Mouse (Mus musculus): Measurements from ENCODE around the gene Cdk1. TPM values are rescaled to one million over a fixed set of nuclear protein-coding genes. Genes with fewer than 3 reads are reported as not detected.

The Cdk1 gene
- total RNA-seq (2021) = not detected
- long read RNA-seq, experiment 1, partial matches to known transcripts = 0 of 1 reads
- long read RNA-seq, experiment 1, other reads (novel, unspliced or antisense) = 1 of 1 reads
- long read RNA-seq, experiment 2 = 0 reads

DNA sequence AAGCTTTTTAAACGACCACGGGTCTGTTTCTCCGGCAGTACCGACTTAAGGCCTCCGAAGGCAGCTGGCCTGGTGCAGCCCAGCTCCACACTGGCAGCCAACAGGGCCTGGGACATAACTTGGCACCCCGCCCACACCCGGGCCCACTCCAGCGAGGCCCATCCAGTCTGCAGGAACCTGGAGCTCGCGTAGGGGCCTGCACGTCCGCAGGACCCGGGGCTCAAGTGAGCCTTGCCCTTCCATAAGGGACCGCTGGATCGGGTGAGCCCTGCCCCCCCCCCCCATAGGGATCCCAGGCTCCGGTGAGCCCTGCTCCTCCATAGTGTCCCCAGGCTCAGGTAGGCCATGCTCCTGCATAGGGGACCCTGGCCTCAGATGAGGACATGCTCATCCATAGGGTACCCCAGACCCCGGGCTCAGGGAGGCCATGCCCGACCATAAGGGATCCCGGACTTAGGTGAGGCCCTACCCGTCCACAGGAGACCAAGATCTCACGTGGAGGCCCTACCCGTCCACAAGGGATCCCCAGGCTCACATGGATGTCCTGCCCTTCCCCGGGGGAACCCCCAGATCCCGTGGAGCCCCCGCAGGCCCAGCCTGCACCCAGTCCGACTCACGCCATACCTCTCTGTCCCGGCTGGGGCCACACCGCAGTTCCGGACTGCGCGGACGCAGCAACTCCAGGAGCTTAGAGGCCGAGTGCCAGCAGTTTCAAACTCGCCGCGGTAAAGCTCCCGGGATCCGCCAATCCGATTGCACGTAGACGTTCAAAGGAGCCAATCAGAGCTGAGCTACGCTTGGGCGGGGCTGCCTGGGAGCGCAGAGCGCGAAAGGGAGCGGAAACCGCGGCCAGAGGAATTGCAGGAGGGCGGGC lies at the start of gene Cdk1:
Gene Cdk1, minus strand, starts transcription at position 727 of the 874 bp plus-strand sequence.
- H3K4me3 ChIP-seq = peak within 1 kb of the TSS; percentile 75
- H3K27ac ChIP-seq = peak within 1 kb of the TSS; percentile 41; the same call in 1 of the 2 replicates
- peak; percentile 97 for DNase-seq
- TF ChIP-seq CTCF (IDR thresholded peaks at IDR 0.05) = no peak
- intact Hi-C loops (cut with DNase I) = no loop called here

GRCm38 (mm10) chr10:69399814-69400385 lies 47.2 kb upstream of the Cdk1 start:
- intact Hi-C loops (cut with DNase I) = no loop called here
- TF ChIP-seq CTCF (IDR thresholded peaks at IDR 0.05) = no peak
- no peak for DNase-seq
- no peak overlapping the region for H3K27ac ChIP-seq
- peak overlapping the region; percentile 83 for H3K4me3 ChIP-seq

DNA sequence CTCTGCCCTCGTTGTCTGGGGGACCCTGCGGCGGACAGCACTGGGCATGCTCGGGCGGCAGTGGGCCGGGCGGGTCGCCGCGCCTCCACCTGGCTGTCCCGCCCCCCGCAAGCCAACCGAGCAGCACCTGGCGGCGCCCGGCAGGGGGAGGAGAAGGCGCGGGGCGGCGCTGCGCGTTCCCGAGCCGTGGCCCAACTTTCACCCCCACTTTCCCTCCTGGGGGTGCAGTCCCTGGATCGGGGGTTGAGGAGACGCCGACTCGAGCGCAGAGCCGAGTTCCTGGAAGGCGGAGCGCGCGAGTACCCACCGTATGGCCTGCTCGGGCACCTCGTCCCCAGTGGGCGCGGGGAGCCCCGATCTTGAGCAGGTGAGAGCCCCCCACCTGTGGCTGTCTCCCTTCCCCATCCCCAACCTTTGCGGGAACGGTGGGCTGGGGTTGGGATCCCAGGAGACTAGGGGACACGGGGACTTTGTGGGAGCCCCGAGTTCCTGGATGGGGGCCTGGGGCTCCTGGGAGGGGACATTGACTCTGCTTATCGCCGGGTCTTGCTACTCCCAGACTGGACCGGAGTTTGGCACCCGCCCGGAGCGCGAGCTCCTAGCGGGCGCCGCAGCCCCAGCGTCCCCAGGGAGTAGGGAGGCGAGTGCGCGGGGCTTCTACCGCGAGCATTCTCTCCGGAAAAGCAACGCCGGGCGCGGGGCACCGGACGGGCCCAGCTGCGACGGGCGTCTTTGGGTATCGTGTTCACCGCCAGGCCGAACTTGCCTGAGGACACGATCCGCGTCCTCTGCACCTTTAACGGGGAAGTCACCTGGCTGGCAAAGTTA lies 46.2 kb upstream of the Cdk1 start, which contains the start of gene Ank3:
Gene Ank3, plus strand, starts transcription at position 11 of the 828 bp plus-strand sequence.
- Histone ChIP-seq H3K4me3 (peak within 1 kb of the TSS; percentile 83), H3K27ac (no peak within 1 kb of the TSS)
- peak; percentile 6; the same call in 1 of the 2 replicates for TF ChIP-seq CTCF (IDR thresholded peaks at IDR 0.05)
- intact Hi-C loops (cut with DNase I) = no loop called here
- DNase-seq = peak; percentile 45

- H3K4me3 ChIP-seq = peak overlapping the region; percentile 83
- H3K27ac ChIP-seq = no peak overlapping the region
- intact Hi-C loops (cut with DNase I) = no loop called here
- DNase-seq = peak; percentile 38
- TF ChIP-seq CTCF (IDR thresholded peaks at IDR 0.05) = no peak
Observed at GRCm38 (mm10) chr10:69398197-69398762, 45.5 kb upstream of the Cdk1 start.

DNA sequence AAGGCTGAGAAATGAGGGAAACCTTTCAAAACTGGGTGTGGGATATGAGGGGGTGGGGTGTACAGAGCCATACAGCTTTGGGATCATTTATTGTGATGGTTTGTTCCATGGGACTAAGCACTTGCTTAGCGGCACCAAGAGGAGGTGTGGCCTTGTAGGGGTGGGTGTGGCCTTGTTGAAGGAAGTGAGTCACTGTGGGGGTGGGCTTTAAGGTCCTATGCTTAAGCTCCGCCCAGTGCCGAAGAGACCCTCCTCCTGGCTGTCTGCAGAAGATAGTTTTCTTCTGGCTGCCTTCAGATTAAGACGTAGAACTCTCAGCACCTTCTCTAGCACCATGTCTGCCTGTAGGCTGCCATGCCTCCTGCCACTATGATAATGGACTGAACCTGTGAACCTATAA lies 36.8 kb upstream of the Cdk1 start:
- H3K27ac ChIP-seq = no peak overlapping the region
- DNase-seq = no peak
- H3K4me3 ChIP-seq = no peak overlapping the region
- TF ChIP-seq CTCF (IDR thresholded peaks at IDR 0.05) = no peak
- intact Hi-C loops (cut with DNase I) = no loop called here

DNA sequence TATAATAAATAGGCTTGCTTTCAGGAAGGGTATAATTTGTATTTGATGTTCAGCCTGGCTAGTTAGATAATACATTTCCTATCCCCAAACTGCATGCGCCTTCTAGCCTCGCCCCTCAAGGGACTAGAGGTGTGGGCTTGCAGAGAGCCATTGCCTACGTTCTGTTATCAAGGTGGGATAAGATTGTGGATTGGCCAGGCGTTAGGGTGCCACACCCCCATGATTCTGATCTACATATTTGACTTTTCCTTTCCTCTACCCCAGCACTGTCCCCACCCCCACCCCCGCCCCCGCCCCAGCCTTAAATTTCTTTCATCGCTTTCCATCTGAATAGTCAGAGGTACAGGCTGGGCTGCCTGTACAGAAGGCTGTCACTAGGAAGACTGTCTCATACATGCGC lies 34.0 kb upstream of the Cdk1 start:
- H3K27ac ChIP-seq = no peak overlapping the region
- intact Hi-C loops (cut with DNase I) = no loop called here
- TF ChIP-seq CTCF (IDR thresholded peaks at IDR 0.05) = no peak

DNA sequence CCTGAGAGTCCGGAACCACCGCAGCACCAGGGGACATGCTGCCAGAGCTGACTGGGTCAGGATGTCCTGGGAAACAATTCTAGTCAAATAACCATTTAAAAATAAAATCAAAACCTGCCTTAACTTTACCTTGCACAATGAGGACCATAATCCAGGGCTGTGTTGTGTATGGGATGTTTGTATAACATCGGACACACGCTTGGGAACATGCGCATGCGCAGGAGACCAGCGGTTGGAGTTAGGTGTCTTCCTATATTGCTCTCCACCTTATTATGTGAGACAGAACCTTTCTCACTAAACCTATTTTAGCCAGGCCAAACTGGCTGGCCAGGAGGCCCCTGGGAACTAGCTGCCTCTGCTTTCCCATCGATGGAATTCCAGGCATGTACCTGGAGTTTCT lies 32.4 kb upstream of the Cdk1 start:
- Histone ChIP-seq H3K27ac (no peak overlapping the region), H3K4me3 (no peak overlapping the region)
- intact Hi-C loops (cut with DNase I) = no loop called here
- DNase-seq = no peak
- no peak for TF ChIP-seq CTCF (IDR thresholded peaks at IDR 0.05)

More for the DNA sequence above, 34.0 kb upstream of the Cdk1 start:
- H3K4me3 ChIP-seq = no peak overlapping the region
- no peak for DNase-seq

DNA sequence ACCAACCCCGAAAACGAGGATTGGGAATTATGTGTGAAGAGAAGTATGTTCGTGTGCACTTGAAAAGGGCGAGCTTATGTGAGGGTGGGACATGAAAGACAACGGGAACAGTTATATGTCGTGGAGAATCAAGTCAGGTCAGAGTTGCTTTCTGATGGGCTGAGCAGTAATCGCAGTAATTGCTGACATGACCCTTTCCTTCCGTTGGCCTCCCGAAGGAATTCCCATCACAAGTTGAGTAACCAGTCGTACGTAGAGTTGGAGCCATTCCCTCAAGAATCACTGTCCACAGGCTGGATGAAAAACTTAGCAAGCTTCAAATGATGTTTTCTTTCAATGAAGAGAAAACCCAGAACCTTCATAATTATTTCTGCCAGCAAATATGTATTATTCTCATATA lies 31.9 kb upstream of the Cdk1 start:
- no peak for TF ChIP-seq CTCF (IDR thresholded peaks at IDR 0.05)
- DNase-seq = no peak
- H3K4me3 ChIP-seq = no peak overlapping the region
- intact Hi-C loops (cut with DNase I) = no loop called here
- H3K27ac ChIP-seq = no peak overlapping the region

DNA sequence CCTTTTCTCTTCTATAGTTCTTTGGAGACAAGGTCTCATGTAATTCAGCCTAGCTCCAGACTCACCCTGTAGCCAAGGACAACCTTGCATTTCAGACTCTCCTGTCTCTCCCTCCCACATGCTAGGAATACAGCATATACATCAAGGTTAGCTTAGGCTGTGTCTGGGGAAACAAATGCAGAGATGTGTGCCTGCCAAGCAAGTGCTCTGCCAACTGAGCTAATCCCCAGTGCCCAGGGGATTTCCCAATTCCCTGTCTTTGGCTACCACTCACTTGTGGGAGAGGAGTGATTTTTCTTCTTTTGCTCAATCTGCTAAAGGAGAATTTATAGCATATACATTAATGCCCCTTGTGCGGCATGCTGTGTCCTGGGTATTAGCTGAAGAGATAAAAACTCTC lies 30.4 kb upstream of the Cdk1 start:
- TF ChIP-seq CTCF (IDR thresholded peaks at IDR 0.05) = no peak
- no peak overlapping the region for H3K4me3 ChIP-seq
- intact Hi-C loops (cut with DNase I) = no loop called here
- DNase-seq = no peak
- no peak overlapping the region for H3K27ac ChIP-seq

GRCm38 (mm10) chr10:69375154-69375553 lies 22.4 kb upstream of the Cdk1 start:
- no peak for DNase-seq
- peak; percentile 22; the same call in 1 of the 2 replicates for TF ChIP-seq CTCF (IDR thresholded peaks at IDR 0.05)
- Histone ChIP-seq H3K4me3 (no peak overlapping the region), H3K27ac (no peak overlapping the region)
- intact Hi-C loops (cut with DNase I) = no loop called here

GRCm38 (mm10) chr10:69373796-69374550 lies 21.2 kb upstream of the Cdk1 start:
- DNase-seq = no peak
- H3K27ac ChIP-seq = no peak overlapping the region
- intact Hi-C loops (cut with DNase I) = no loop called here
- no peak for TF ChIP-seq CTCF (IDR thresholded peaks at IDR 0.05)
- H3K4me3 ChIP-seq = no peak overlapping the region

Measured in gastrocnemius, adult 2 months (tissue).